Mouse (Mus musculus) forebrain, embryonic 15.5 days (tissue): ENCODE measurements at regions not wholly inside any gene's neighbourhood (a gene's known extent, or its start where the extent isn't known, plus 50 kb on each side); places are given as distances from the start of the nearest gene placed in this dataset.
A peak's percentile ranks its signal among the peaks of the same experiment; 100 is the strongest.

ENCODE experiments used
- ATAC-seq: fragments of 200-750 bp; cut with Nextera tagmentation; replicated peaks from 2 replicates; pipeline ENCODE4 v1.8.0; 2017; ENCODE audit warnings: mild to moderate bottlenecking, moderate TSS enrichment, moderate library complexity
- H3K27ac ChIP-seq: fragments of 300-500 bp; sonication (generic); replicated peaks from 2 replicates; pipeline ENCODE4 v1.5.1; 2015; ENCODE audit warnings: mild to moderate bottlenecking, inconsistent platforms
- H3K27me3 ChIP-seq: fragments of 300-500 bp; sonication (generic); 2 replicates; pipeline ENCODE4 v1.6.1; 2015; ENCODE audit warnings: inconsistent platforms
- H3K36me3 ChIP-seq: fragments of 300-500 bp; sonication (generic); 2 replicates; pipeline ENCODE4 v1.6.1; 2015; ENCODE audit warnings: mild to moderate bottlenecking, inconsistent platforms
- H3K4me1 ChIP-seq: fragments of 300-500 bp; sonication (generic); 2 replicates; pipeline ENCODE4 v1.6.1; 2015; ENCODE audit warnings: inconsistent platforms
- H3K4me2 ChIP-seq: fragments of 300-500 bp; sonication (generic); replicated peaks from 2 replicates; pipeline ENCODE4 v1.6.1; 2015; ENCODE audit warnings: mild to moderate bottlenecking, inconsistent platforms
- H3K4me3 ChIP-seq: fragments of 300-500 bp; sonication (generic); 2 replicates; pipeline ENCODE4 v1.5.1; 2015; ENCODE audit warnings: mild to moderate bottlenecking, inconsistent platforms
- H3K9ac ChIP-seq: fragments of 300-500 bp; sonication (generic); replicated peaks from 2 replicates; pipeline ENCODE4 v1.6.1; 2015; ENCODE audit warnings: mild to moderate bottlenecking, inconsistent platforms
- H3K9me3 ChIP-seq: fragments of 300-500 bp; sonication (generic); 2 replicates; pipeline ENCODE4 v1.6.1; 2016; ENCODE audit warnings: inconsistent platforms
- WGBS: fragments of 180-500 bp; shearing (Covaris S2); methylation state at CpG from one replicate; pipeline ENCODE4 v1.1.7; 2015; ENCODE audit warnings: mixed read lengths; 5-methylcytosine and 5-hydroxymethylcytosine counted together

DNA sequence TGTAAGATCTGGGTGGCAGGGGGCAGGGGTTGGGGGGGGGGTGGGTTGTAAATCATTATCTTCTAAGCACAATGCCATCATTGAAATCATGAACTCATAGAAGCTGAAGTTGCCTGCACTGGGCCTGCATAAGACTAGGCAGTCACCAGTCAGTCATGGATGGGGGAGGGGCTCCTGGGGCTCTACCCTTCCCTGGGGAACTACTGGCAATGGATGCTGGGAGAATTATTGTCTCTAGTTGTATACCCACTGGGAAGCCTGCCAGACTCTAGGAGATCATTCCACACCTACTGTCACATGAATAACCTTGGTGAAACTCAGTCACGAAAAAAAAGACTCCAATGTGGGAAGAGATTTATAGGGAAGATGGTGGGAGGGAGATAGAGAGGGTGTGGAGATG is 186.4 kb downstream of the Gm19935 start:
- Histone ChIP-seq H3K9ac (no peak overlapping the region), H3K27me3 (no peaks in the 10 kb centered on the region), H3K9me3 (no peaks in the 10 kb centered on the region), H3K4me1 (peaks cover 5% of the 10 kb centered on the region), H3K36me3 (no peaks in the 10 kb centered on the region), H3K27ac (no peak overlapping the region), H3K4me2 (no peak overlapping the region), H3K4me3 (no peak overlapping the region)
- no peak for ATAC-seq
- whole genome bisulfite sequencing, result 33% methylated on average over 1 of the region's 1 CpGs

DNA sequence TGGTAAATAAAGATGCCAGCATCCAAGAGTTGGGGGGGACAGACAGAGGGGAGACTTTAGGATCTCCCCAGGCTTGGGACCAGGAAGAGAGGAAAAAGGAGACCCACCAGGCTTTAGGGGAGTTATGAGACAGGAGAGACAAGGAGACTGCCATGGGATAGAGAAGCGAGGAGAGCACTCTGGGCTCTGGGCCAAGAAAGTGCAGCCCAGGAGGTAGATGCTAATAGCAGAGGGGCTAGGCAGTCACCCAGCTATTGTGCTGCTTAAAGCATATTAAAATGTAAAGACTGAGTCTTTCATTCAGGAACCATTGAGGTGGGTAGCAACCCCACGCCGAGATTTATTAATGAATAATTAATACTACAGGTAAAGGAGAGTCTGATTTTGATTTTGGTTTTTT is 208.8 kb downstream of the Gm19935 start:
- 17% methylated on average over 3 of the region's 3 CpGs for WGBS

DNA sequence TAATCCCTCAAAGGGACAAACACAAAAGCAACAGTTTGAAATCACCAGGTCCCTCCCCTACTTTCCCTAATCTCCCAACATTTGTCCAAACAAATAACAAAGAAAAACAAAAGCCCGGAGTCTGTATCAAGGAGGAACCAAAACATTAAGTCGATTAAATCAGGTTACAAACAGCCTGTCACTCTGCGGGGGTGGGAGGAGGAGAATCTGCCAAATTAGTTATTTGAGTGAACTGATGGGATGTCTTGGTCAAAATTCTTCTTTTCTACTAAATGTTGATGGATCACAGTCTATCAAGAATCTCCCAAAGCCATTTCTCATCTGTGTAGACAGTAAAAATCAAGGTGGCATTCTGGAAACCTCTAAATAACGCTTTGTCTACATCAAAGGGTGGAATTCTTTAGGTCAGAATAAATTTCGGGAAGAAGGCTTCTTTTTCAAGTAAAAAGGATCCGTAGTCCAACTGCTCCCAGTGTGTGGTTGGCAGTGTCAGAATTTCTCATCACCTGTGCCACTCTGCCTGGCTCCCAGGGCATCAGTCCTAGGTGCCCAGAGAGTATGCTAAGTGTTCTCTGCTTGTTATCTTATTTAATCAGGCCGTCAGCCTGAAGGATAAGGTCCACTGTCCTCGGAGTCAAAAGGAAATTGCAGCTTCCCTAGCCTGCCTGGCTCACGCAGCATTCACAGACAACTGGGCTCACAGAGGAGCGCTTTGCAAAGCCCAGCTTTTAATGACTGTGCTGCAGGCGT is 216.1 kb downstream of the Gm19935 start:
- no peak for ATAC-seq
- WGBS, result 32% methylated on average over 11 of the region's 11 CpGs
- no peak overlapping the region for H3K27ac ChIP-seq

More for the DNA sequence above, 208.8 kb downstream of the Gm19935 start:
- Histone ChIP-seq H3K27me3 (no peaks in the 10 kb centered on the region), H3K36me3 (no peaks in the 10 kb centered on the region), H3K4me1 (peaks cover 6% of the 10 kb centered on the region), H3K9me3 (no peaks in the 10 kb centered on the region), H3K4me2 (no peak overlapping the region), H3K4me3 (no peak overlapping the region), H3K27ac (no peak overlapping the region), H3K9ac (no peak overlapping the region)
- ATAC-seq, result peak; percentile 55; the same call in 1 of the 2 replicates

DNA sequence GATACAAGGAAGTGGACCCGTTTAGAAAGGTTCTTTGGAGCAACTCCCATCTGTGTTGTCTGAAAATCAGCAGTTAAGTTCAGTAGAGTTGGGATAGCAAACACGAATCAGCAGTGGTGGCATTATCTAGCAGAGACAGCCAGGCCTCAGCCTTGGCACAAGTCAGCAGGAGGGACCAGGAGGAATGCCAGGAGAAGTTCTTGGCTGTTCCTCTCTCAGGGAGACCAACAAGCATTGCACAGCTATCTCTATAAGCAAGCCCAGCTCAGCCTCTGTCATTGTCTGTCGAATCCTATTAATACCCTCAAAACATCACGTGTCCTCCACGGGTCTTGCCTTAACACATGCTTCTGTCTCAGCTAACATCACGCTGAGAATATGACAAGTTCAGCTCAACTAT is 219.8 kb downstream of the Gm19935 start:
- H3K4me1 ChIP-seq, result no peaks in the 10 kb centered on the region; the same call in 1 of the 2 replicates
- no peaks in the 10 kb centered on the region for H3K9me3 ChIP-seq
- no peak overlapping the region for H3K9ac ChIP-seq
- ATAC-seq, result no peak
- H3K4me2 ChIP-seq, result no peak overlapping the region
- no peaks in the 10 kb centered on the region for H3K36me3 ChIP-seq
- H3K27ac ChIP-seq, result no peak overlapping the region
- H3K4me3 ChIP-seq, result no peak overlapping the region
- WGBS, result 89% methylated on average over 6 of the region's 6 CpGs
- no peaks in the 10 kb centered on the region; the same call in 1 of the 2 replicates for H3K27me3 ChIP-seq

More for the DNA sequence above, 216.1 kb downstream of the Gm19935 start:
- Histone ChIP-seq H3K9me3 (no peaks in the 10 kb centered on the region), H3K36me3 (no peaks in the 10 kb centered on the region), H3K27me3 (no peaks in the 10 kb centered on the region; the same call in 1 of the 2 replicates), H3K9ac (no peak overlapping the region), H3K4me2 (no peak overlapping the region), H3K4me3 (no peak overlapping the region), H3K4me1 (no peaks in the 10 kb centered on the region; the same call in 1 of the 2 replicates)

DNA sequence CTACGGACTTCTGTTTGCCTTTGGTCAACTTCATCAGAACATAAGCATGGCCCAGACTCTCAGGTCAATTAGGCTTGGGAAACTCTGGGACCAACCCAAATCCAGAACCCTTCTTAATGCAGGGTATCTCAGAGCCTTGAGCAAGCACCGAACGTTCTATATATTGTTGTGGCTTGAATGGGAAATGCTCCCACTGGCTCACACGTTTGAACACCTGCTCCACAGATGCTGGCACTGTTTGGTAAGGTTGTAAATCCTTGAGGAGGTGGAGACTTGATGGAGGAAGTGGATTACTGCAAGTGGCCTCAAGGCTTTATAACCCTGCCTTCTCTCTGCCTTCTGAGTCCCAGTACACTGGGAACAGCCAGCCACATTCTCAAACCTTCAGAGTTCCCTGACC is 231.3 kb upstream of the Tox3 start:
- Histone ChIP-seq H3K36me3 (no peaks in the 10 kb centered on the region), H3K4me1 (peaks cover 17% of the 10 kb centered on the region), H3K27ac (no peak overlapping the region), H3K9ac (no peak overlapping the region), H3K27me3 (no peaks in the 10 kb centered on the region), H3K9me3 (no peaks in the 10 kb centered on the region), H3K4me2 (no peak overlapping the region), H3K4me3 (no peak overlapping the region)
- 89% methylated on average over 4 of the region's 4 CpGs for WGBS
- no peak for ATAC-seq

DNA sequence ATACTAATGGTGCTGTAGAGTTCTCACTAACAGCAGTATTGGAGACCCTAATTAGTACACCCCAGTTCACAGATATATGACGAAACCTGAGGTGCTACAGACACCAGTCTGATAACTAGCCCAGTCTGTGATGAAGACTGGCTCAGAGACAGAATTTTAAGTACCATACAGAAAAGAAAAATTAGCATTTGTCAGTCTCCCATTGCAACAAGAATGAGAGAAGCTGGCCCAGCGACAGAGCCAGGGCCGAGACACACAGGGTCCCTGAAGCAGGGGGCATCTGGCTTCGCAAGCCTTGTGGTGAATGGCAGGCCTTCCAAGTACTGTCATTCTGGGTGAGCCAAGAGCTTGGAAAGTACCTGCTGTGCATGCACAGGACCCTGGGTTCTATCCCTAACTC is 228.8 kb upstream of the Tox3 start:
- 17% methylated on average over 4 of the region's 4 CpGs for WGBS
- H3K4me2 ChIP-seq, result no peak overlapping the region
- no peak overlapping the region for H3K4me3 ChIP-seq
- H3K9ac ChIP-seq, result no peak overlapping the region
- H3K27ac ChIP-seq, result peak overlapping the region; percentile 71
- no peaks in the 10 kb centered on the region for H3K36me3 ChIP-seq
- no peaks in the 10 kb centered on the region for H3K27me3 ChIP-seq
- H3K9me3 ChIP-seq, result no peaks in the 10 kb centered on the region
- ATAC-seq, result peak; percentile 98
- peaks cover 17% of the 10 kb centered on the region for H3K4me1 ChIP-seq

DNA sequence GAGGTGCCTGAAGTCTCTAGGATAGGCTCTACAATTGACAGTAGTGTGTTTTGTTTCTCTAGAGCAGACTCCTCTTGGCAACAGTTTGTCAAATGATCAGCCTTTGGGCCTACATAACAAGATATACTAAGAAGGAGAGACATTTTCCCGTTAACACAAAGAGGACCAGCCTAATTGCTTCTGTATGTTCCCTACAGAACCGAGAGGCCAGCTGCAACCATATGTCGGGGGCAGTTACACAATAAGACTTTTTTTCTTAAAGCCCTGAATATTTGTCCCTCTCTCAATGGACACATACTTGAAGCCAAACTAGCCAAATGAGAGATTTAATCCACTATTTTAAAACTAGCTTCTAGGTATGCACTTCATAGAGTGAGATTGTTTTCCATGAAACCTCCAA is 226.5 kb upstream of the Tox3 start:
- H3K27me3 ChIP-seq, result no peaks in the 10 kb centered on the region
- no peaks in the 10 kb centered on the region for H3K9me3 ChIP-seq
- no peak for ATAC-seq
- H3K4me2 ChIP-seq, result no peak overlapping the region
- H3K4me1 ChIP-seq, result peaks cover 17% of the 10 kb centered on the region
- WGBS, result 38% methylated on average over 3 of the region's 3 CpGs
- H3K27ac ChIP-seq, result no peak overlapping the region
- no peak overlapping the region for H3K9ac ChIP-seq
- no peaks in the 10 kb centered on the region for H3K36me3 ChIP-seq
- H3K4me3 ChIP-seq, result no peak overlapping the region

DNA sequence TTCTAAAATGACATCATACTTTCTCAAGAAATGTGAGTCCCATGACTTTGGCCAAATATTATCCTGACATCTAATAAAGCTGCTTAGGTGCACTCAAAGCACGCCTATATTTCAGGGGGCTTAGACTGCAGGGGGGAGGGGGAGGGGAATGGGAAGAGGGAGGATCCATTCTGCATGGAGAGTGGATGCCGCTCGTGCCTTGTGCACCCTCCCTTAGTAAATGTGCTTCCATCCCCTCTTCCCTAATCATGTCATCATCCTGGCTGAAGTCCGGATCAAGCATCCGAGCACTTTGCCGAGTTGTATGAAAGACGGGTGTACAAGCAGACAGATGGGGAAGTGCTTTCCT is 207.9 kb upstream of the Tox3 start:
- ATAC-seq, result no peak
- Histone ChIP-seq H3K9ac (no peak overlapping the region), H3K36me3 (no peaks in the 10 kb centered on the region), H3K27ac (no peak overlapping the region), H3K9me3 (no peaks in the 10 kb centered on the region), H3K4me3 (no peak overlapping the region), H3K4me1 (no peaks in the 10 kb centered on the region), H3K27me3 (no peaks in the 10 kb centered on the region), H3K4me2 (no peak overlapping the region)
- WGBS, result 87% methylated on average over 7 of the region's 7 CpGs

DNA sequence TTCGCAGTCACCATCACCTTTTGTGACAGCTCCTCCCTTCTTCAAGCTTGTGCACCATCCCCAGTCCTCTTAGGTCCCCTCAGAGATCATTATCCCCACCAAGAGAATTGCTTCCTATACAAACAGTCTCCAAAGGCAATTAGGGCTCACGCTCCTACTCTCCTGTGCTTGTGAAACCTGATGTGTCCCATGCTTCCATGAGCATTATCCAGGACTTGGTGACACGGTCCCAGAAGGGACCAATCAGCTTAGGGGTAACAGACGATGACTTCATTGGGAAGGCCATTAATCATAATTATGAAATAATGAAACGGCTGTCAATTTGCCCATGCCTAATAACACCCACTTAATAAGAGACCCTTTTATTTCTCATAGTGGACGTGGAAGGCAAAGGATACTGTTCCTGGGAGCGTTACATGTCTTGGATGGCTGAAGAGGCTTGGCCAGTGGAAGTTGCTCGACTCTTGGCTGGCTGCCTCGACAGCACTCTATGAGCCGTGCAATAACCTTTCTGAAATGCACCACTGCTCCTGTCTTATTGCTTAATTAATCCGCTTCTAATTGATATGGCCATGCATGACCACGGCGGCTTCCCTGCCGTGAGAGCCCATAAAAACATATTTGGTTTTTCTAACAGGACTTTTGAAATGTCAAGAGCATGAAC is 207.4 kb upstream of the Tox3 start:
- no peak overlapping the region for H3K4me2 ChIP-seq
- no peak overlapping the region for H3K4me3 ChIP-seq
- H3K9ac ChIP-seq, result no peak overlapping the region
- no peak overlapping the region for H3K27ac ChIP-seq
- 79% methylated on average over 14 of the region's 14 CpGs for WGBS
- H3K4me1 ChIP-seq, result no peaks in the 10 kb centered on the region
- H3K36me3 ChIP-seq, result no peaks in the 10 kb centered on the region
- no peaks in the 10 kb centered on the region for H3K27me3 ChIP-seq
- no peak for ATAC-seq
- H3K9me3 ChIP-seq, result no peaks in the 10 kb centered on the region

DNA sequence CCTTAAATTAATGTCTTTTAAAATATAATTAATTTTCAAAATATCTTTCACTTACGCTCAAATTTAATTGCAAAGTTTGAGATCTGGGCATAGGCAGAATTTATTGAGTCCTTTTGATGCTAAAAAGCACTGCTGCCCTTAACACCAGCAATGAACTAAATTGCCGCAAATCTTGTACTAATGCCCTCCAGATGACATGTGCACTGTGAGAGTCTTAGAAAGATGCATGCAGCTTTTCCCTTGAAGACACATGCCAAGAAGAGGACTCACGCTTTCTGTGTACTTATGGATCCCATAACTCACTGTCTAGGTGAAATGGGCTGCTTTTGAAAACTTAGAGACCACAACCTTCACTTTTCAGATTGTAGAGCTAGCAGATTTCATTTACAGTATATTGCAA is 199.1 kb upstream of the Tox3 start:
- H3K36me3 ChIP-seq, result no peaks in the 10 kb centered on the region
- H3K4me3 ChIP-seq, result no peak overlapping the region
- no peak for ATAC-seq
- 83% methylated on average over 3 of the region's 3 CpGs for WGBS
- H3K9me3 ChIP-seq, result no peaks in the 10 kb centered on the region
- no peak overlapping the region for H3K27ac ChIP-seq
- H3K4me1 ChIP-seq, result peaks cover 14% of the 10 kb centered on the region
- no peak overlapping the region for H3K4me2 ChIP-seq
- no peaks in the 10 kb centered on the region for H3K27me3 ChIP-seq
- H3K9ac ChIP-seq, result no peak overlapping the region

DNA sequence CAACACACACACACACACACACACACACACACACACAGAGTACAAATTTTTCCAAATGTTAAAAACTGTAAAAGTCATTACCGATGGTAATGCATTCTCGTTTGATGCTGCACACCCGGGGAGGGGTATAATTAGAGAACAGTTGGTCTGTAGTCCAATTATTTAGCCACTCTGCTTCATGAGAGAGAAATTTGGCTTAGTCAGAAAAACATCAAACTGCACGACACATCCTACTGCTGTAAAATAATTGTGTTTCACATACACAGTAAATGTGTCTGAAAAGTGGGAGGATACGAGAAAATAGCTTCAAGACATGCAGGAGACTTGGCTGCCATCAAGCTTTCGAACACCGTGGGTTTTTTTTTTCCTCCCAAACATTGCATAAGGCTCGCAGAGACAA is 194.5 kb upstream of the Tox3 start:
- Histone ChIP-seq H3K4me1 (peaks cover 24% of the 10 kb centered on the region), H3K27me3 (no peaks in the 10 kb centered on the region), H3K4me2 (peak overlapping the region; percentile 4; the same call in 1 of the 2 replicates), H3K9me3 (no peaks in the 10 kb centered on the region), H3K9ac (no peak overlapping the region), H3K27ac (peak overlapping the region; percentile 52), H3K4me3 (no peak overlapping the region), H3K36me3 (no peaks in the 10 kb centered on the region)
- ATAC-seq, result peak; percentile 53
- WGBS, result 8% methylated on average over 8 of the region's 8 CpGs

DNA sequence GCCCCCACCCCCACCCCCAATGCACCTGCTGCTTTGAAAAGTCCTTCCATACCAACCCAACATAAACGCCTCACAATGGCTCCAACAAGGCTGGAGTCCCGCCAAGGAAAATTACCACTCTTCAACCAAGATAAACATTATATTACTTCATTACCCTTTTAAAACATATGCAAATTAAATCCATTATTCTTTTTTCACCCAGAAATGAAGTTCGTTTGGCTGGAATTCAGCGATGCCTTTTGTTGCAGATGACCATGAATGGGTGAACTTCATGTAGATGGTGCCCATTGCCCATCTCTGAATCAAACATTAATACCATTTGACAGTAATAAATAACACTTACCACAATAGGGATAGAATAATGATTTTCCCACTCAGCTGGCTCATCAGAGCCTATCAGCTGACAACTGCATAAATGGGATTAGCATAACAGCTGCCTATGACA is 188.1 kb upstream of the Tox3 start:
- peaks cover 25% of the 10 kb centered on the region for H3K4me1 ChIP-seq
- no peaks in the 10 kb centered on the region for H3K9me3 ChIP-seq
- peak; percentile 89 for ATAC-seq
- H3K4me2 ChIP-seq, result no peak overlapping the region
- H3K27ac ChIP-seq, result peak overlapping the region; percentile 68
- H3K36me3 ChIP-seq, result no peaks in the 10 kb centered on the region
- no peak overlapping the region for H3K9ac ChIP-seq
- WGBS, result 15% methylated on average over 4 of the region's 4 CpGs
- no peaks in the 10 kb centered on the region for H3K27me3 ChIP-seq
- H3K4me3 ChIP-seq, result no peak overlapping the region
